Mouse (Mus musculus): ENCODE data around the gene Soga3. TPM values are rescaled to one million over a fixed set of nuclear protein-coding genes. Genes with fewer than 3 reads are reported as not detected.

The Soga3 gene
- polyA plus RNA-seq, 1 experiment from 2014 or later = 0.22 TPM

- no peaks in the 10 kb centered on the region for H3K9me3 ChIP-seq (replicated peaks; ENCODE audit: control insufficient read depth, low read length)
- no peak for ATAC-seq (replicated peaks; ENCODE audit: extremely low read depth, insufficient read depth, low FRiP score)
- 77% methylated on average over 3 of the region's 3 CpGs for WGBS
- H3K4me2 ChIP-seq (ENCODE audit: low read depth, low read length) = no peak overlapping the region
- no peak overlapping the region for H3K27ac ChIP-seq (ENCODE audit: low read length)
- no peaks in the 10 kb centered on the region for H3K36me3 ChIP-seq (ENCODE audit: control insufficient read depth, insufficient read depth)
- no peak overlapping the region for H3K4me3 ChIP-seq (ENCODE audit: low read length)
- H3K27me3 ChIP-seq (ENCODE audit: control insufficient read depth, insufficient read depth, low read length) = no peaks in the 10 kb centered on the region
- H3K4me1 ChIP-seq (ENCODE audit: control insufficient read depth, insufficient read depth, low read length) = no peaks in the 10 kb centered on the region
- H3K9ac ChIP-seq (ENCODE audit: low read length) = no peak overlapping the region
Measured at GRCm38 (mm10) chr10:29155304-29155703, 11.7 kb downstream of the Soga3 start.

- WGBS = 72% methylated on average over 2 of the region's 2 CpGs
- H3K4me3 ChIP-seq (ENCODE audit: low read length) = no peak overlapping the region
- no peaks in the 10 kb centered on the region for H3K4me1 ChIP-seq (ENCODE audit: control insufficient read depth, insufficient read depth, low read length)
- H3K9me3 ChIP-seq (replicated peaks; ENCODE audit: control insufficient read depth, low read length) = no peaks in the 10 kb centered on the region
- no peak overlapping the region for H3K9ac ChIP-seq (ENCODE audit: low read length)
- H3K36me3 ChIP-seq (ENCODE audit: control insufficient read depth, insufficient read depth) = no peaks in the 10 kb centered on the region
- ATAC-seq (replicated peaks; ENCODE audit: extremely low read depth, insufficient read depth, low FRiP score) = no peak
- no peak overlapping the region for H3K4me2 ChIP-seq (ENCODE audit: low read depth, low read length)
- no peak overlapping the region for H3K27ac ChIP-seq (ENCODE audit: low read length)
- no peaks in the 10 kb centered on the region for H3K27me3 ChIP-seq (ENCODE audit: control insufficient read depth, insufficient read depth, low read length)
Measured at GRCm38 (mm10) chr10:29161664-29162063, 18.0 kb downstream of the Soga3 start.

- ATAC-seq (replicated peaks; ENCODE audit: extremely low read depth, insufficient read depth, low FRiP score) = no peak
- Histone ChIP-seq H3K9ac (ENCODE audit: low read length) (no peak overlapping the region), H3K27me3 (ENCODE audit: control insufficient read depth, insufficient read depth, low read length) (no peaks in the 10 kb centered on the region), H3K36me3 (ENCODE audit: control insufficient read depth, insufficient read depth) (no peaks in the 10 kb centered on the region), H3K9me3 (replicated peaks; ENCODE audit: control insufficient read depth, low read length) (no peaks in the 10 kb centered on the region), H3K4me3 (ENCODE audit: low read length) (no peak overlapping the region), H3K27ac (ENCODE audit: low read length) (no peak overlapping the region), H3K4me2 (ENCODE audit: low read depth, low read length) (no peak overlapping the region), H3K4me1 (ENCODE audit: control insufficient read depth, insufficient read depth, low read length) (no peaks in the 10 kb centered on the region)
- 69% methylated on average over 2 of the region's 2 CpGs for WGBS
Measured at GRCm38 (mm10) chr10:29173778-29174177, 30.1 kb downstream of the Soga3 start.

GRCm38 (mm10) chr10:29175656-29176055, 32.0 kb downstream of the Soga3 start:
- Histone ChIP-seq H3K36me3 (ENCODE audit: control insufficient read depth, insufficient read depth) (no peaks in the 10 kb centered on the region), H3K9ac (ENCODE audit: low read length) (no peak overlapping the region), H3K4me2 (ENCODE audit: low read depth, low read length) (no peak overlapping the region), H3K27ac (ENCODE audit: low read length) (no peak overlapping the region), H3K9me3 (replicated peaks; ENCODE audit: control insufficient read depth, low read length) (no peaks in the 10 kb centered on the region), H3K4me1 (ENCODE audit: control insufficient read depth, insufficient read depth, low read length) (no peaks in the 10 kb centered on the region), H3K27me3 (ENCODE audit: control insufficient read depth, insufficient read depth, low read length) (no peaks in the 10 kb centered on the region), H3K4me3 (ENCODE audit: low read length) (no peak overlapping the region)
- ATAC-seq (replicated peaks; ENCODE audit: extremely low read depth, insufficient read depth, low FRiP score) = no peak
- WGBS = 79% methylated on average over 3 of the region's 3 CpGs

GRCm38 (mm10) chr10:29176881-29177280, 33.2 kb downstream of the Soga3 start:
- no peaks in the 10 kb centered on the region for H3K36me3 ChIP-seq (ENCODE audit: control insufficient read depth, insufficient read depth)
- 75% methylated on average over 4 of the region's 4 CpGs for WGBS
- no peak overlapping the region for H3K4me3 ChIP-seq (ENCODE audit: low read length)
- no peak overlapping the region for H3K4me2 ChIP-seq (ENCODE audit: low read depth, low read length)
- ATAC-seq (replicated peaks; ENCODE audit: extremely low read depth, insufficient read depth, low FRiP score) = no peak
- H3K4me1 ChIP-seq (ENCODE audit: control insufficient read depth, insufficient read depth, low read length) = no peaks in the 10 kb centered on the region
- no peaks in the 10 kb centered on the region for H3K27me3 ChIP-seq (ENCODE audit: control insufficient read depth, insufficient read depth, low read length)
- no peak overlapping the region for H3K9ac ChIP-seq (ENCODE audit: low read length)
- no peak overlapping the region for H3K27ac ChIP-seq (ENCODE audit: low read length)
- no peaks in the 10 kb centered on the region for H3K9me3 ChIP-seq (replicated peaks; ENCODE audit: control insufficient read depth, low read length)

GRCm38 (mm10) chr10:29178003-29178402, 34.4 kb downstream of the Soga3 start:
- Histone ChIP-seq H3K4me1 (ENCODE audit: control insufficient read depth, insufficient read depth, low read length) (no peaks in the 10 kb centered on the region), H3K4me2 (ENCODE audit: low read depth, low read length) (no peak overlapping the region), H3K9me3 (replicated peaks; ENCODE audit: control insufficient read depth, low read length) (no peaks in the 10 kb centered on the region), H3K27me3 (ENCODE audit: control insufficient read depth, insufficient read depth, low read length) (no peaks in the 10 kb centered on the region), H3K27ac (ENCODE audit: low read length) (no peak overlapping the region), H3K4me3 (ENCODE audit: low read length) (no peak overlapping the region), H3K36me3 (ENCODE audit: control insufficient read depth, insufficient read depth) (no peaks in the 10 kb centered on the region), H3K9ac (ENCODE audit: low read length) (no peak overlapping the region)
- WGBS = 35% methylated on average over 2 of the region's 2 CpGs
- no peak for ATAC-seq (replicated peaks; ENCODE audit: extremely low read depth, insufficient read depth, low FRiP score)

GRCm38 (mm10) chr10:29180210-29180609, 36.6 kb downstream of the Soga3 start:
- H3K27me3 ChIP-seq (ENCODE audit: control insufficient read depth, insufficient read depth, low read length) = no peaks in the 10 kb centered on the region
- H3K27ac ChIP-seq (ENCODE audit: low read length) = no peak overlapping the region
- 89% methylated on average over 3 of the region's 3 CpGs for WGBS
- H3K4me3 ChIP-seq (ENCODE audit: low read length) = no peak overlapping the region
- no peaks in the 10 kb centered on the region for H3K4me1 ChIP-seq (ENCODE audit: control insufficient read depth, insufficient read depth, low read length)
- ATAC-seq (replicated peaks; ENCODE audit: extremely low read depth, insufficient read depth, low FRiP score) = no peak
- H3K9ac ChIP-seq (ENCODE audit: low read length) = no peak overlapping the region
- H3K9me3 ChIP-seq (replicated peaks; ENCODE audit: control insufficient read depth, low read length) = no peaks in the 10 kb centered on the region
- no peak overlapping the region for H3K4me2 ChIP-seq (ENCODE audit: low read depth, low read length)
- H3K36me3 ChIP-seq (ENCODE audit: control insufficient read depth, insufficient read depth) = no peaks in the 10 kb centered on the region

GRCm38 (mm10) chr10:29181046-29181445, 37.4 kb downstream of the Soga3 start:
- H3K27me3 ChIP-seq (ENCODE audit: control insufficient read depth, insufficient read depth, low read length) = no peaks in the 10 kb centered on the region
- WGBS = 78% methylated on average over 2 of the region's 2 CpGs
- no peaks in the 10 kb centered on the region for H3K4me1 ChIP-seq (ENCODE audit: control insufficient read depth, insufficient read depth, low read length)
- H3K4me3 ChIP-seq (ENCODE audit: low read length) = no peak overlapping the region
- H3K36me3 ChIP-seq (ENCODE audit: control insufficient read depth, insufficient read depth) = no peaks in the 10 kb centered on the region
- H3K27ac ChIP-seq (ENCODE audit: low read length) = no peak overlapping the region
- no peak overlapping the region for H3K4me2 ChIP-seq (ENCODE audit: low read depth, low read length)
- ATAC-seq (replicated peaks; ENCODE audit: extremely low read depth, insufficient read depth, low FRiP score) = no peak
- no peaks in the 10 kb centered on the region for H3K9me3 ChIP-seq (replicated peaks; ENCODE audit: control insufficient read depth, low read length)
- no peak overlapping the region for H3K9ac ChIP-seq (ENCODE audit: low read length)

GRCm38 (mm10) chr10:29193769-29194168, 50.1 kb downstream of the Soga3 start:
- no peak overlapping the region for H3K9ac ChIP-seq (ENCODE audit: low read length)
- H3K4me1 ChIP-seq (ENCODE audit: control insufficient read depth, insufficient read depth, low read length) = no peaks in the 10 kb centered on the region
- no peak overlapping the region for H3K27ac ChIP-seq (ENCODE audit: low read length)
- peaks cover 7% of the 10 kb centered on the region for H3K9me3 ChIP-seq (replicated peaks; ENCODE audit: control insufficient read depth, low read length)
- no peak overlapping the region for H3K4me2 ChIP-seq (ENCODE audit: low read depth, low read length)
- no peak overlapping the region for H3K4me3 ChIP-seq (ENCODE audit: low read length)
- no peak for ATAC-seq (replicated peaks; ENCODE audit: extremely low read depth, insufficient read depth, low FRiP score)
- H3K27me3 ChIP-seq (ENCODE audit: control insufficient read depth, insufficient read depth, low read length) = no peaks in the 10 kb centered on the region
- H3K36me3 ChIP-seq (ENCODE audit: control insufficient read depth, insufficient read depth) = no peaks in the 10 kb centered on the region

- no peak overlapping the region for H3K4me3 ChIP-seq (ENCODE audit: low read length)
Measured at GRCm38 (mm10) chr10:29196811-29197210, 53.2 kb downstream of the Soga3 start.

More at GRCm38 (mm10) chr10:29196811-29197210, 53.2 kb downstream of the Soga3 start:
- Histone ChIP-seq H3K27me3 (ENCODE audit: control insufficient read depth, insufficient read depth, low read length) (no peaks in the 10 kb centered on the region), H3K9me3 (replicated peaks; ENCODE audit: control insufficient read depth, low read length) (peaks cover 7% of the 10 kb centered on the region), H3K4me1 (ENCODE audit: control insufficient read depth, insufficient read depth, low read length) (no peaks in the 10 kb centered on the region), H3K27ac (ENCODE audit: low read length) (no peak overlapping the region), H3K4me2 (ENCODE audit: low read depth, low read length) (no peak overlapping the region), H3K36me3 (ENCODE audit: control insufficient read depth, insufficient read depth) (no peaks in the 10 kb centered on the region), H3K9ac (ENCODE audit: low read length) (no peak overlapping the region)
- WGBS = 94% methylated on average over 33 of the region's 33 CpGs
- no peak for ATAC-seq (replicated peaks; ENCODE audit: extremely low read depth, insufficient read depth, low FRiP score)

All from heart, embryonic 16.5 days (tissue).